Comparison of ENCODE assay signal across 9 mouse cellular contexts in the genomic region with DNA sequence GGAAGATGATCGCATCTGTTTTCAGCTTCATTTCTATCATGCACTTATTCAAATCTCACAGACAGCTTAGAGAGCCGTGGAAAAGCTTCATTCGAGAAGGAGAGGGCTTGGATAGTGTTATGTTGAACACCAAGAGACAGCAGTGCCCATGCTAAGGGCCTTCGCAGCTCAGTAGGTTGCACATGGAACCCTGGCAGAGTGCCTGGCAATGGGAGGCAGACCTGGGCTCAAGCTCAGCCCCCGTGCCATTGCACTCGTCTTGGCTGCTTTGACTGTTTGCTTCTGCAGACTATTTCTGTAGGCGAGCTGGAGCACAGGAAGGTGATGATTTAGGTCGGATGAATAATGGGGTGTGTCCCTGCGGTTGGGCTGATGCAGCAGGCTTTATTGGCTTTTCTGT. TPM values are rescaled to one million over a fixed set of nuclear protein-coding genes. Genes with fewer than 3 reads are reported as not detected.
DNase-seq lines count a peak whose midpoint lies in the region; ATAC-seq lines count a peak whose summit lies in the region.
"Had no signal": no experiment of that assay in that cellular context is flagged by ENCODE, and none has a peak within 500 bp of the region (broad histone marks: within the 10 kb centered on the region; RNA-seq: fewer than 3 reads in every experiment).

No protein-coding gene starts in this region.

- H3K4me2 ChIP-seq in hindbrain, embryonic 12.5 days (replicated peaks), result no peak overlapping the region
- H3K4me2 ChIP-seq: embryonic facial prominence, embryonic 13.5 days had no signal

- H3K4me1 ChIP-seq in hindbrain, embryonic 10.5 days (replicated peaks), result peaks cover 16% of the 10 kb centered on the region
- peaks cover 11% of the 10 kb centered on the region; the same call in 1 of the 2 replicates for H3K4me1 ChIP-seq in hindbrain, embryonic 12.5 days

- no peaks in the 10 kb centered on the region for H3K27me3 ChIP-seq in hindbrain, embryonic 10.5 days (ENCODE audit: insufficient read depth, poor library complexity, severe bottlenecking)
- H3K27me3 ChIP-seq in hindbrain, embryonic 12.5 days, result no peaks in the 10 kb centered on the region
- H3K27me3 ChIP-seq: embryonic facial prominence, embryonic 13.5 days had no signal

- H3K9me3 ChIP-seq in hindbrain, embryonic 10.5 days, result no peaks in the 10 kb centered on the region
- no peaks in the 10 kb centered on the region for H3K9me3 ChIP-seq in hindbrain, embryonic 12.5 days (replicated peaks)
- H3K9me3 ChIP-seq: embryonic facial prominence, embryonic 13.5 days had no signal

- H3K4me3 ChIP-seq in hindbrain, embryonic 10.5 days, result no peak overlapping the region
- H3K4me3 ChIP-seq in hindbrain, embryonic 12.5 days, result no peak overlapping the region
- H3K4me3 ChIP-seq: embryonic facial prominence, embryonic 13.5 days had no signal

- no peak for ATAC-seq in hindbrain, embryonic 12.5 days (ENCODE audit: low FRiP score)
- ATAC-seq in megakaryocyte-erythroid progenitor cell, adult 5-6 weeks (replicated peaks; ENCODE audit: low FRiP score, low TSS enrichment, poor library complexity, severe bottlenecking), result no peak

- WGBS in hindbrain, embryonic 10.5 days, result 88% methylated on average over 9 of the region's 9 CpGs
- WGBS in hindbrain, embryonic 12.5 days, result 85% methylated on average over 9 of the region's 9 CpGs

- no peak for DNase-seq in hindbrain, embryonic 10.5 days (ENCODE audit: low spot score)
- peak; percentile 27 for DNase-seq in ZHBTc4 (ENCODE audit: low read depth, low spot score)
- peak; percentile 31 to 72 for DNase-seq in cerebellum, postnatal 4 days (ENCODE audit: low spot score in 2 of 2)
- DNase-seq in kidney, postnatal 14 days, result peak; percentile 72
- DNase-seq in right cerebral cortex, postnatal 14 days, result peak; percentile 37
- DNase-seq in spleen, postnatal 14 days (ENCODE audit: low spot score in 2 of 2), result no peak

- peak overlapping the region; percentile 50; the same call in 1 of the 2 replicates for H3K27ac ChIP-seq in hindbrain, embryonic 10.5 days
- H3K27ac ChIP-seq in hindbrain, embryonic 12.5 days, result no peak overlapping the region
- H3K27ac ChIP-seq: embryonic facial prominence, embryonic 13.5 days had no signal

- no peak overlapping the region for H3K9ac ChIP-seq in hindbrain, embryonic 12.5 days
- H3K9ac ChIP-seq: embryonic facial prominence, embryonic 13.5 days had no signal

- peaks cover 13% of the 10 kb centered on the region for H3K36me3 ChIP-seq in hindbrain, embryonic 10.5 days
- peaks cover 11% of the 10 kb centered on the region for H3K36me3 ChIP-seq in hindbrain, embryonic 12.5 days

RNA-seq across cellular contexts. Expression of gene Dstyk, which starts 14.4 kb away (rescaled TPM):
- polyA plus RNA-seq in hindbrain, embryonic 10.5 days (2016; fragmentation: Nextera tagmentation; extraction: Ambion mirVana), result 10.6 and 12.3 TPM in 2 replicates
- 14.3 and 14.6 TPM in 2 replicates for polyA plus RNA-seq in hindbrain, embryonic 12.5 days (2016; fragmentation: Nextera tagmentation; extraction: Ambion mirVana)
- total RNA-seq in megakaryocyte-erythroid progenitor cell, adult 5-6 weeks (2014; fragmentation: Nextera tagmentation), result 3.8 and 12.1 TPM in 2 replicates
- 5.1 and 13.9 TPM in 2 replicates for total RNA-seq in megakaryocyte-erythroid progenitor cell, adult 5-6 weeks (2017)

RNA-seq across cellular contexts. Expression of gene Tmcc2, which starts 40.6 kb away (rescaled TPM):
- polyA plus RNA-seq in hindbrain, embryonic 10.5 days (2016; fragmentation: Nextera tagmentation; extraction: Ambion mirVana), result 15.1 and 18.7 TPM in 2 replicates
- polyA plus RNA-seq in hindbrain, embryonic 12.5 days (2016; fragmentation: Nextera tagmentation; extraction: Ambion mirVana), result 36.3 and 37.8 TPM in 2 replicates
- total RNA-seq in megakaryocyte-erythroid progenitor cell, adult 5-6 weeks (2014; fragmentation: Nextera tagmentation), result 7.3 and 12.5 TPM in 2 replicates
- 3.2 and 4.8 TPM in 2 replicates for total RNA-seq in megakaryocyte-erythroid progenitor cell, adult 5-6 weeks (2017)

RNA-seq across cellular contexts. Expression of gene Rbbp5, which starts 45.4 kb away (rescaled TPM):
- polyA plus RNA-seq in hindbrain, embryonic 10.5 days (2016; fragmentation: Nextera tagmentation; extraction: Ambion mirVana), result 47.4 and 60.0 TPM in 2 replicates
- 53.7 and 53.8 TPM in 2 replicates for polyA plus RNA-seq in hindbrain, embryonic 12.5 days (2016; fragmentation: Nextera tagmentation; extraction: Ambion mirVana)
- total RNA-seq in megakaryocyte-erythroid progenitor cell, adult 5-6 weeks (2014; fragmentation: Nextera tagmentation), result 48.7 and 52.0 TPM in 2 replicates
- 81.3 and 83.9 TPM in 2 replicates for total RNA-seq in megakaryocyte-erythroid progenitor cell, adult 5-6 weeks (2017)

Comparison
In these comparisons a context has a peak if more than half of its experiments do, and no peak if none do; other contexts are left out.
1. DNase-seq: peak in ZHBTc4 (single experiment), cerebellum, postnatal 4 days (2 of 2), kidney, postnatal 14 days (single experiment) and right cerebral cortex, postnatal 14 days (single experiment); none in hindbrain, embryonic 10.5 days (single experiment) and spleen, postnatal 14 days (0 of 2).